Mouse (Mus musculus) stomach, postnatal 0 days (tissue): ENCODE measurements around the gene Cxcl2.

Source experiments
- CTCF ChIP-seq: IDR thresholded peaks from 2 replicates; pipeline ENCODE4 v1.5.1; 2016; ENCODE audit warnings: antibody characterized with exemption, low read depth, mild to moderate bottlenecking, moderate library complexity
- EP300 ChIP-seq: optimal IDR thresholded peaks from 2 replicates; pipeline ENCODE3; 2016; ENCODE audit warnings: antibody characterized with exemption

GRCm38 (mm10) chr5:90930546-90930945 is 26.9 kb downstream of the Cxcl2 start:
- TF ChIP-seq EP300 = no peak
- no peak for TF ChIP-seq CTCF
